Mouse (Mus musculus): Measurements from ENCODE around the gene Slc8a1.

DNA sequence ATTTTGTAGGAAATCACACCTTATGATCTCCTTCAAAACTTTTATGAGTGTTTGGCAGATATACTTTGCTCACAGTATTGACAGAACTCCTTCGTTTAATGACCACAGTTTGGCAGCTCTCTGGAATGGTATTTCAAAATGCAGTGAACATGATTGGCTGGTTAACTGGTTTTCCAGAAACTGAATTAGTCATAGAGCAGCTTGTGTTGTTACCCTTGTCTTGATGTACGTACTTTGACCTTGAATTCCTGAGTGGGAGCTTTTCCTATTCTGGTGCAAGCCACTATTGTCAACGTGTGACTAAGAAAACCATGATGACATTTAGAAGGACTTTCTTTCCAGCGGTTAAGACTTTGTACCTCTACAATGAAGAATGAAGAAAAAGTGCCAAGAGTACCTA, 868 bp downstream of the Slc8a1 start:
- TF ChIP-seq CTCF (IDR thresholded peaks at IDR 0.05; ENCODE audit: extremely low read depth, insufficient read depth, insufficient read length, insufficient replicate concordance): no peak
- TF ChIP-seq POLR2A (IDR thresholded peaks at IDR 0.05; ENCODE audit: low read depth, low read length): no peak

Data from spleen, adult 2 months (tissue).